Mouse (Mus musculus): Measurements from ENCODE around the gene Chmp1a. TPM values are rescaled to one million over a fixed set of nuclear protein-coding genes. Genes with fewer than 3 reads are reported as not detected.
A peak's percentile ranks its signal among the peaks of the same experiment; 100 is the strongest.

The Chmp1a gene
- polyA plus RNA-seq, 1 experiment, result 94.4 TPM

GRCm38 (mm10) chr8:123181391-123181790 is 31.2 kb downstream of the Chmp1a start:
- Histone ChIP-seq H3K4me3 (ENCODE audit: insufficient read depth, poor library complexity, severe bottlenecking) (no peak overlapping the region), H3K79me3 (ENCODE audit: low read depth) (no peaks in the 10 kb centered on the region), H3ac (ENCODE audit: control insufficient read depth, insufficient read length, low read depth) (no peak overlapping the region)

GRCm38 (mm10) chr8:123157888-123158465 is 54.6 kb downstream of the Chmp1a start, which contains the start of gene Sult5a1:
Sult5a1 (minus strand) TSS chr8:123158315.
- Histone ChIP-seq H3K4me3 (ENCODE audit: insufficient read depth, poor library complexity, severe bottlenecking) (no peak within 1 kb of the TSS), H3K27me3 (ENCODE audit: control insufficient read depth, insufficient read depth, insufficient read length) (peaks cover 3% of the 10 kb centered on the region), H3K36me3 (ENCODE audit: control insufficient read depth, insufficient read depth) (no peaks in the 10 kb centered on the region), H3ac (ENCODE audit: control insufficient read depth, insufficient read length, low read depth) (no peak within 1 kb of the TSS), H3K79me3 (ENCODE audit: low read depth) (no peaks in the 10 kb centered on the region), H3K79me2 (ENCODE audit: control insufficient read depth, insufficient read depth) (no peaks in the 10 kb centered on the region)
- TF ChIP-seq MYOD1 (IDR thresholded peaks at IDR 0.05; ENCODE audit: control insufficient read depth, insufficient read length, low read depth) (no peak), FOSL1 (IDR thresholded peaks at IDR 0.05; ENCODE audit: insufficient read depth, low read length, poor library complexity, severe bottlenecking) (no peak), CEBPB (IDR thresholded peaks at IDR 0.05; ENCODE audit: low read depth) (no peak), MAX (IDR thresholded peaks at IDR 0.05) (no peak), USF1 (IDR thresholded peaks at IDR 0.05; ENCODE audit: low read depth) (no peak), CTCF (IDR thresholded peaks at IDR 0.05; ENCODE audit: control insufficient read depth, insufficient read depth, insufficient read length) (no peak), MYOG (IDR thresholded peaks at IDR 0.05; ENCODE audit: control insufficient read depth, extremely low read depth, insufficient read length) (no peak)

More at GRCm38 (mm10) chr8:123181391-123181790, 31.2 kb downstream of the Chmp1a start:
- no peaks in the 10 kb centered on the region for H3K79me2 ChIP-seq (ENCODE audit: control insufficient read depth, insufficient read depth)
- no peaks in the 10 kb centered on the region for H3K36me3 ChIP-seq (ENCODE audit: control insufficient read depth, insufficient read depth)
- TF ChIP-seq CTCF (IDR thresholded peaks at IDR 0.05; ENCODE audit: control insufficient read depth, insufficient read depth, insufficient read length) (no peak), FOSL1 (IDR thresholded peaks at IDR 0.05; ENCODE audit: insufficient read depth, low read length, poor library complexity, severe bottlenecking) (no peak), MYOD1 (IDR thresholded peaks at IDR 0.05; ENCODE audit: control insufficient read depth, insufficient read length, low read depth) (no peak)
- no peaks in the 10 kb centered on the region for H3K27me3 ChIP-seq (ENCODE audit: control insufficient read depth, insufficient read depth, insufficient read length)

- H3K79me3 ChIP-seq (ENCODE audit: low read depth), result no peaks in the 10 kb centered on the region
- TF ChIP-seq MAX (IDR thresholded peaks at IDR 0.05) (no peak), MYOG (IDR thresholded peaks at IDR 0.05; ENCODE audit: control insufficient read depth, extremely low read depth, insufficient read length) (no peak), CEBPB (IDR thresholded peaks at IDR 0.05; ENCODE audit: low read depth) (no peak), USF1 (IDR thresholded peaks at IDR 0.05; ENCODE audit: low read depth) (no peak), CTCF (IDR thresholded peaks at IDR 0.05; ENCODE audit: control insufficient read depth, insufficient read depth, insufficient read length) (no peak), MYOD1 (IDR thresholded peaks at IDR 0.05; ENCODE audit: control insufficient read depth, insufficient read length, low read depth) (no peak), FOSL1 (IDR thresholded peaks at IDR 0.05; ENCODE audit: insufficient read depth, low read length, poor library complexity, severe bottlenecking) (no peak)
Measured at GRCm38 (mm10) chr8:123156070-123156773, 56.3 kb downstream of the Chmp1a start.

GRCm38 (mm10) chr8:123155177-123155576 is 57.4 kb downstream of the Chmp1a start:
- Histone ChIP-seq H3ac (ENCODE audit: control insufficient read depth, insufficient read length, low read depth) (no peak overlapping the region), H3K36me3 (ENCODE audit: control insufficient read depth, insufficient read depth) (no peaks in the 10 kb centered on the region), H3K79me3 (ENCODE audit: low read depth) (no peaks in the 10 kb centered on the region), H3K4me3 (ENCODE audit: insufficient read depth, poor library complexity, severe bottlenecking) (no peak overlapping the region), H3K27me3 (ENCODE audit: control insufficient read depth, insufficient read depth, insufficient read length) (peaks cover 3% of the 10 kb centered on the region), H3K79me2 (ENCODE audit: control insufficient read depth, insufficient read depth) (no peaks in the 10 kb centered on the region)
- TF ChIP-seq CTCF (IDR thresholded peaks at IDR 0.05; ENCODE audit: control insufficient read depth, insufficient read depth, insufficient read length) (peak; percentile 23), MYOG (IDR thresholded peaks at IDR 0.05; ENCODE audit: control insufficient read depth, extremely low read depth, insufficient read length) (no peak)

More at GRCm38 (mm10) chr8:123156070-123156773, 56.3 kb downstream of the Chmp1a start:
- Histone ChIP-seq H3K79me2 (ENCODE audit: control insufficient read depth, insufficient read depth) (no peaks in the 10 kb centered on the region), H3ac (ENCODE audit: control insufficient read depth, insufficient read length, low read depth) (no peak overlapping the region), H3K4me3 (ENCODE audit: insufficient read depth, poor library complexity, severe bottlenecking) (no peak overlapping the region), H3K27me3 (ENCODE audit: control insufficient read depth, insufficient read depth, insufficient read length) (peaks cover 3% of the 10 kb centered on the region), H3K36me3 (ENCODE audit: control insufficient read depth, insufficient read depth) (no peaks in the 10 kb centered on the region)

Other genes starting within 250 kb of the Chmp1a start
- 32.5 TPM for gene Ankrd11, start 170.5 kb downstream of the Chmp1a start, polyA plus RNA-seq (2012; fragmentation: generic; extraction: Trizol)
- 57.4 TPM for gene Spg7, start 149.8 kb downstream of the Chmp1a start, polyA plus RNA-seq (2012; fragmentation: generic; extraction: Trizol)
- 3,422 TPM for gene Rpl13, start 110.4 kb downstream of the Chmp1a start, polyA plus RNA-seq (2012; fragmentation: generic; extraction: Trizol)
- 0.04 TPM for gene Cpne7, start 95.4 kb downstream of the Chmp1a start, polyA plus RNA-seq (2012; fragmentation: generic; extraction: Trizol)
- gene Sult5a1, start 54.4 kb downstream of the Chmp1a start, polyA plus RNA-seq (2012; fragmentation: generic; extraction: Trizol), result 0.05 TPM
- gene Dpep1, start 26.5 kb downstream of the Chmp1a start, polyA plus RNA-seq (2012; fragmentation: generic; extraction: Trizol), result 0.92 TPM
- 1.1 TPM for gene Spata33, start 69 bp upstream of the Chmp1a start, polyA plus RNA-seq (2012; fragmentation: generic; extraction: Trizol)
- gene Cdk10, start 12.1 kb upstream of the Chmp1a start, polyA plus RNA-seq (2012; fragmentation: generic; extraction: Trizol), result 23.8 TPM
- gene Spata2l, start 23.5 kb upstream of the Chmp1a start, polyA plus RNA-seq (2012; fragmentation: generic; extraction: Trizol), result 0.89 TPM
- gene Zfp276, start 41.4 kb upstream of the Chmp1a start, polyA plus RNA-seq (2012; fragmentation: generic; extraction: Trizol), result 10.6 TPM
- gene Vps9d1, start 41.6 kb upstream of the Chmp1a start, polyA plus RNA-seq (2012; fragmentation: generic; extraction: Trizol), result 8.5 TPM
- gene Fanca, start 105.8 kb upstream of the Chmp1a start, polyA plus RNA-seq (2012; fragmentation: generic; extraction: Trizol), result 14.0 TPM
- gene Spire2, start 120.0 kb upstream of the Chmp1a start, polyA plus RNA-seq (2012; fragmentation: generic; extraction: Trizol), result 5.1 TPM
- gene Tcf25, start 161.0 kb upstream of the Chmp1a start, polyA plus RNA-seq (2012; fragmentation: generic; extraction: Trizol), result 128 TPM
- gene Mc1r, start 194.3 kb upstream of the Chmp1a start, polyA plus RNA-seq (2012; fragmentation: generic; extraction: Trizol), result 0.01 TPM
- 140 TPM for gene Tubb3, start 198.7 kb upstream of the Chmp1a start, polyA plus RNA-seq (2012; fragmentation: generic; extraction: Trizol)
- gene Def8, start 210.8 kb upstream of the Chmp1a start, polyA plus RNA-seq (2012; fragmentation: generic; extraction: Trizol), result 23.9 TPM

All from C2C12 (cell line).